Mouse (Mus musculus): Measurements from ENCODE around the gene Sipa1. TPM values are rescaled to one million over a fixed set of nuclear protein-coding genes. Genes with fewer than 3 reads are reported as not detected.
A peak's percentile ranks its signal among the peaks of the same experiment; 100 is the strongest.

Gene Sipa1
- polyA plus RNA-seq, 1 experiment = 417 TPM

DNA sequence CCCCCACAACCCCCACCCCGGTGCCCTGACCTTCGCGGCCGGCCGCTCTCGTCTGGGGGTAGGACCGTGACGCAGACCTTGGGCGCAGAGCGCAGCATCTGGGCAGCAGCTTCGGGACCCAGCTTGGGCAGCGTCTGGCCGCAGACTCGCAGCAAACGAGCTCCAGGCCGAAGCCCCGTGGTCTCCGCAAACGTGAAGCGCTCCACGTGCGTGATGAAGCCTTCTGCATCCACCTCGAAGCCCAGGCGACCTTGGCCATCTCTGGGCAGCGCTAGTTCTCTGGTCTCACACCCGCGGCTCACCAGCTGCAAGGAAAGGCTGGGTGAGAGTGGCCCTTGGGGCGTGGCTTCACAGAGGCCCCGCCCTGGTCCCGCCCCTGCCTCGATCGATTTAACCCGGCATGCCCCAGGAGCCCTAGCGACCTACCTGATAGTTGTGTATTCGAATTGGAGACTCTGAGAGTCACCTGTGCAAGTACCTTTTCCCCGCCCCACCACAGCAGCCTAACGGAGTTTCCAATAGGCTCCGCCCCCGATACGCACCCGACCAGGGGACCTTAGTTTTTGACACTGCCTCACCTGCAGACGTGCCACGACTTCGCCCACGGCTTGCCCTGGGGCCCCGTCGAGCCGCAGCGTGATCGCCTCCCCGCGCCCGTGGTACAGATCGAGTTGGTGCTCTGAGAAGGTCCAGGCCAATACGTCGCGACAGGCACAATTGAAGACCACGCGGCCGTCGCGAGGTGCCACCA is 9.4 kb downstream of the Sipa1 start:
- H3K4me1 ChIP-seq (ENCODE audit: control insufficient read depth, insufficient read depth, insufficient read length) = peaks cover 7% of the 10 kb centered on the region; the same call in 1 of the 2 replicates
- H3K27me3 ChIP-seq (ENCODE audit: control insufficient read depth, insufficient read depth, low read length) = no peaks in the 10 kb centered on the region
- no peak for TF ChIP-seq POLR2A (IDR thresholded peaks at IDR 0.05; ENCODE audit: low read depth, low read length)
- 95% methylated on average over 62 of the region's 62 CpGs for WGBS
- no peak overlapping the region for H3K4me3 ChIP-seq (ENCODE audit: extremely low read depth, insufficient read depth, insufficient read length)
- peaks cover 79% of the 10 kb centered on the region for H3K36me3 ChIP-seq (ENCODE audit: control insufficient read depth, insufficient read depth, low read length)
- DNase-seq (ENCODE audit: low read depth in 1 of 2, low spot score in 2 of 2) = no peak
- H3K27ac ChIP-seq (ENCODE audit: insufficient read depth, low read length) = no peak overlapping the region

DNA sequence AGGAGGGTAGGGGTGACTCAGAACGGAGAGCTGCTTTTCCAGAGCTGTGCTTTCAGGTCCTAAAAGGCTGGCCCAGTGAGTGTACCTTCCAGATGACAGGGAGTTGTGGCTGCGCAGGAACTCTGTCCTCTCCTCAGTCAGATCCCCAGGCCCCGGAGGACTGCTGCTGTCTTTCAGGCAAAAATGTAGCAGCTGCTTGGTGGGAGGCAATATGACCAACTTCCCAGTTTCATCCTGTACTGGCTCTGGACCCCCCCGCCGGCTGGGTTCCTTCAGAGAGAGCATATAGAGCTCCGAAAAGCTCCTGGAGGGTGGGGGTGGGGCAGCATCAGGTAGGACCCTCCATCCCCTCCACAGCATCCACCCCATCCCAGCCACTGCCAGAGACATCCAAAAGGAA is 10.9 kb downstream of the Sipa1 start:
- WGBS = 91% methylated on average over 6 of the region's 6 CpGs
- Histone ChIP-seq H3K36me3 (ENCODE audit: control insufficient read depth, insufficient read depth, low read length) (peaks cover 68% of the 10 kb centered on the region), H3K27me3 (ENCODE audit: control insufficient read depth, insufficient read depth, low read length) (no peaks in the 10 kb centered on the region), H3K4me3 (ENCODE audit: extremely low read depth, insufficient read depth, insufficient read length) (no peak overlapping the region), H3K27ac (ENCODE audit: insufficient read depth, low read length) (no peak overlapping the region), H3K4me1 (ENCODE audit: control insufficient read depth, insufficient read depth, insufficient read length) (peaks cover 13% of the 10 kb centered on the region; the same call in 1 of the 2 replicates)
- TF ChIP-seq POLR2A (IDR thresholded peaks at IDR 0.05; ENCODE audit: low read depth, low read length) (no peak), CTCF (IDR thresholded peaks at IDR 0.05; ENCODE audit: extremely low read depth, insufficient read depth, insufficient read length, insufficient replicate concordance) (no peak)
- DNase-seq (ENCODE audit: low read depth in 1 of 2, low spot score in 2 of 2) = no peak

DNA sequence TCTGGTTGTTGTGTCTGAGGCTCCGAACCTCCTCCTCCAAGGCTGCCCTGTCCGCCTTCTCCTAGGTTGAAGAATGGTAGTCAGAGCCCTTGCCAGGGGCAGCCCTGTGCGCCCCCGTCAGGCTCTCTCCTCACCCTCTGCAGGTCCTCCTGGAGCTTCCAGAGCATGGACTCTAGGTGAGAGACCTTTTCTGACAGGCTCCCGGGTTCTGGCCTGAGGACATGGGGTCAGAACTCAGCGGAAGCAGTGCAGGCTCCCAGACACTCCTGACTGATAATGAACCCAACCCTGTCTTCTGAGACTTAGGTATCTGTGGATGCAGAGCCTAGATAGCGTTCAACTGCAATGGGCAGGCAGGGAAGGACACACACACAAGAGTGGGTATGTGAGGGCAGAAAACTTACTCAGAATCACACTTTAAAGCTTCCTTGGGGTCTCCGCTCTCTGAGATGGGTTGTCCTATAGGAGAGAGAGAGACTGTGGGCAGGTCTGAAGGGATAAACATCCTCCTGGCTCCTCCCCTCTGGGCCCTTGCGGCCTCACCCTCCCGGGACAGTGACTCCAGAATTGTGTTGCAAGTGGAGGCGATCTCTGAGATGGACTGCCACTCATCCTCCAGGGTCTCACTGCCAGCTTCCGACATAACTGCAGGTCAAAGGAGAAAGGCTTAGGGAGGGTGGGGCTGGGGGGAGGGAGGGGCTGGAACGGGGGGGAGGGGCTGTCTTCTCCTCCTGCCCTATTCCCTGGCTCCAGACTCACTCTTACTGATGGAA is 11.8 kb downstream of the Sipa1 start:
- peak in 1 of 2 experiments; percentile 3 for DNase-seq (ENCODE audit: low read depth in 1 of 2, low spot score in 2 of 2)
- Histone ChIP-seq H3K4me3 (ENCODE audit: extremely low read depth, insufficient read depth, insufficient read length) (no peak overlapping the region), H3K27me3 (ENCODE audit: control insufficient read depth, insufficient read depth, low read length) (no peaks in the 10 kb centered on the region), H3K27ac (ENCODE audit: insufficient read depth, low read length) (no peak overlapping the region), H3K36me3 (ENCODE audit: control insufficient read depth, insufficient read depth, low read length) (peaks cover 71% of the 10 kb centered on the region), H3K4me1 (ENCODE audit: control insufficient read depth, insufficient read depth, insufficient read length) (peaks cover 13% of the 10 kb centered on the region; the same call in 1 of the 2 replicates)
- 88% methylated on average over 13 of the region's 13 CpGs for WGBS
- TF ChIP-seq POLR2A (IDR thresholded peaks at IDR 0.05; ENCODE audit: low read depth, low read length) (no peak), CTCF (IDR thresholded peaks at IDR 0.05; ENCODE audit: extremely low read depth, insufficient read depth, insufficient read length, insufficient replicate concordance) (no peak)

DNA sequence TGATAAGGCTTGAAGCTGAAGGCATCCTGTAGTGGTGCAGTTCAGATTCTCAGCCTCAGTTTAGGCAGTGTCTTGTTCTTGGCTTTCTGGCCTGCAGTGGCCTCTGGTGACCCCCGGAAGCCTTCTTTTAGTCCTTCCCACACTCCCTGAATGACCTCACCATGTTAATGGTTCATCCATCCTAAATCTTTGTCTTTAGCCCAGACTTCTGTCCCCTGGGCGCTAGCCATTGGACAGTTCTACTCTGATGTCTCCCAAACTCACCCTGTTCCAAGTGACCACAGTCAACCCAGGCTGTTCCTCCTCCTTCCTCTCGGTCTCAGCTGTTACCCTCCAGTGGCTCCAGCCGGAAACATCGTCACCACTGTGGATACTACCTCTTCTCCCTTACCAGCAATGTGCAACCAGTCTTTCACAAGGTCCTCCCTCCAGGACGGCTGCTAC is 14.2 kb downstream of the Sipa1 start:
- H3K4me3 ChIP-seq (ENCODE audit: extremely low read depth, insufficient read depth, insufficient read length) = no peak overlapping the region; the same call in 1 of the 2 replicates
- peaks cover 64% of the 10 kb centered on the region for H3K36me3 ChIP-seq (ENCODE audit: control insufficient read depth, insufficient read depth, low read length)
- no peaks in the 10 kb centered on the region for H3K27me3 ChIP-seq (ENCODE audit: control insufficient read depth, insufficient read depth, low read length)
- TF ChIP-seq POLR2A (IDR thresholded peaks at IDR 0.05; ENCODE audit: low read depth, low read length) (no peak), CTCF (IDR thresholded peaks at IDR 0.05; ENCODE audit: extremely low read depth, insufficient read depth, insufficient read length, insufficient replicate concordance) (no peak)
- H3K4me1 ChIP-seq (ENCODE audit: control insufficient read depth, insufficient read depth, insufficient read length) = peaks cover 13% of the 10 kb centered on the region; the same call in 1 of the 2 replicates
- 37% methylated on average over 6 of the region's 6 CpGs for WGBS
- DNase-seq (ENCODE audit: low read depth in 1 of 2, low spot score in 2 of 2) = no peak
- H3K27ac ChIP-seq (ENCODE audit: insufficient read depth, low read length) = peak overlapping the region; percentile 28

DNA sequence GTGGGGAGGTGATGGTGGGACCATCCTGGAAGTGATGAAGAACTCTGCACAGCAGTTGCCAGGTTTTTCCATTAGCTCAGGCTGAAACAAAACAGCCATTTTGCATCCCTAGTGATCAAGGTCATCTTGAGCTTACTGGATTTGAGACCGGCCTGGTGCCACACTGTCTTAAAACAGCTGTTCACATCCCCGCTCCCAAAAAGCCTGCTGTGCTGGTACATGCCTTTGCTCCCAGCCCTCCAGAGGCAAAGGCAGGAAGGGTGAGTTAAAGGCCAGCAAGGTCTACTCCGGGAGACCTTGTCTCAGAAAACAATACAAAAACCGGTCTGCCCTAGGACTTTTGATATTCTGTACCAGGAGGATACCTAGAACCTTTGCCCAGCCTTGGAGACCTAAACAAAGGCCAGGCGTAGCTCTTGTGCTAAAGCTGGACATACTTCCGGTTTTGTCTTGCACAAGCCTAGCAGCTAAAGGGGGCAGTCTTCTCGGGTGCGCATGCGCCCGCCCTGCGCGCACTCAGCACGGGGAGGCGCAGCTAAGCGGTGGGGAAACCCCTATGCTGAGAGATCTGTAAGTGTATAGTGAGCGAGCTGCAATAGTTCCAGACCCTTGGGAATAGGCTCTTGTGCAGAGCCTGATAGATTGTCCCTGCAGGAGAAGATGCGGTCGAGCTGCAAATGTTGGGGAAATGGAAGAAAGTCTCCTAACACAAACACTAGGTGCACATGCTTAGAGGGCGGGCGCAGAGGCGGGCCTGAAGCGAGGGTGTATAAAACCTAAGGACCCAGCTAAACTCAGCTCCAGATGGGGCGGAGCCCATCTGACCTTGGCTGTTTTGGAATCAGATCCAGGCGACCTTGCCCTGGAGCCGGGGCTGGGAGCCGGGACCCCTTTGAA is 14.9 kb downstream of the Sipa1 start:
- peak; percentile 76 to 85 for DNase-seq (ENCODE audit: low read depth in 1 of 2, low spot score in 2 of 2)
- H3K4me1 ChIP-seq (ENCODE audit: control insufficient read depth, insufficient read depth, insufficient read length) = peaks cover 13% of the 10 kb centered on the region; the same call in 1 of the 2 replicates
- WGBS = 10% methylated on average over 26 of the region's 26 CpGs
- peaks cover 59% of the 10 kb centered on the region for H3K36me3 ChIP-seq (ENCODE audit: control insufficient read depth, insufficient read depth, low read length)
- no peaks in the 10 kb centered on the region for H3K27me3 ChIP-seq (ENCODE audit: control insufficient read depth, insufficient read depth, low read length)
- TF ChIP-seq CTCF (IDR thresholded peaks at IDR 0.05; ENCODE audit: extremely low read depth, insufficient read depth, insufficient read length, insufficient replicate concordance) = no peak
- no peak for TF ChIP-seq POLR2A (IDR thresholded peaks at IDR 0.05; ENCODE audit: low read depth, low read length)
- H3K27ac ChIP-seq (ENCODE audit: insufficient read depth, low read length) = peak overlapping the region; percentile 69
- peak overlapping the region; percentile 41; the same call in 1 of the 2 replicates for H3K4me3 ChIP-seq (ENCODE audit: extremely low read depth, insufficient read depth, insufficient read length)

DNA sequence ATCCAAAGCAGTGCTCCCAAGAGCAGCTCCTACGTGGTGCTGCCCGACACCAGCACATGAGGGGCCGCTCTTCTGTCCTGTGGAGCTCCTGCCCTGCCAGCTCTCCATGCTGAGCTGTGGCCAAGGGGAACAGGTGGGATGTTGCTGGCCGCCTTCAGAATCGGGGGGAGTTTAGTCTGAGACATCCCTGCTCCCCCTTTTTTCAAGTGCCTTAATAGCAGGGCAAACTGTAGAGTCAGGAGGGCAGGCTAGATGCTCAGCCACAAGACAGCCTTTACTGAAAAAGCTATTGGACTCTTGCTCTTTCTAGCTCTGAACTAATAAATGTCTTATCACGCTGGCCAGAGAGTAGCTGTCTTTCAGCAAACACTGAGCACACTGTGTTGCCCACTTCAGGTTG is 15.7 kb downstream of the Sipa1 start:
- H3K4me3 ChIP-seq (ENCODE audit: extremely low read depth, insufficient read depth, insufficient read length) = no peak overlapping the region
- 95% methylated on average over 6 of the region's 6 CpGs for WGBS
- no peak overlapping the region for H3K27ac ChIP-seq (ENCODE audit: insufficient read depth, low read length)
- peaks cover 57% of the 10 kb centered on the region for H3K36me3 ChIP-seq (ENCODE audit: control insufficient read depth, insufficient read depth, low read length)
- peaks cover 13% of the 10 kb centered on the region; the same call in 1 of the 2 replicates for H3K4me1 ChIP-seq (ENCODE audit: control insufficient read depth, insufficient read depth, insufficient read length)
- TF ChIP-seq POLR2A (IDR thresholded peaks at IDR 0.05; ENCODE audit: low read depth, low read length) = no peak
- TF ChIP-seq CTCF (IDR thresholded peaks at IDR 0.05; ENCODE audit: extremely low read depth, insufficient read depth, insufficient read length, insufficient replicate concordance) = no peak
- no peaks in the 10 kb centered on the region for H3K27me3 ChIP-seq (ENCODE audit: control insufficient read depth, insufficient read depth, low read length)
- no peak for DNase-seq (ENCODE audit: low read depth in 1 of 2, low spot score in 2 of 2)
